Mouse (Mus musculus): ENCODE measurements around the gene Rbm17. TPM values are rescaled to one million over a fixed set of nuclear protein-coding genes. Genes with fewer than 3 reads are reported as not detected.
A peak's percentile ranks its signal among the peaks of the same experiment; 100 is the strongest.
"Not testable (repeated sequence)": the region's sequence is repeated elsewhere in the genome, so short reads cannot be mapped to it uniquely, and the experiment has no call there.

The Rbm17 gene
- polyA plus RNA-seq, 1 experiment from 2014 or later, result 78.7 TPM

DNA sequence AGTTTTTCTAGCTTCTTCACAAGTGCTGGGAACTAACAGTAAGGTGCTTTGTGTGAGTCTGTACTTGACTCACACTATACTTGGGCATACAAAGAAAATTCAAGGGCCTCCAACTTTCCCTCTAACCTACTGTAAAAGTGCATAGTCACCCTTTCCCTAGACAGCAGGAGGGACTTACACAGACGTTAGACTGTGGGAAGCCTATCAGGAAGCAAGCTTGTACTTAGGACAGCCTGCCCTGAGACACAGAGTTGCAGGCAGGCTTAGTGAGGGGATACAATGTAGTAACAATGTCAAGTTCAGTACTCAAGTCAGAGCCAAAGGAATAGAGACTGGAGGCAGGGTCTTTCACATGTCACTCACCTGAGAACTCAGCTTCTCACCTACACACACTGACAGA lies 58.6 kb downstream of the Rbm17 start:
- H3K4me1 ChIP-seq (ENCODE audit: control insufficient read depth in 2 of 2, insufficient read depth in 2 of 2, low read length in 2 of 2), result peaks cover 6% of the 10 kb centered on the region in 2 experiments; a peak in 2 of 4 replicates
- no peaks in the 10 kb centered on the region for H3K27me3 ChIP-seq (ENCODE audit: control insufficient read depth, insufficient read depth, low read length)
- no peak overlapping the region for H3K4me2 ChIP-seq (ENCODE audit: low read length)
- no peaks in the 10 kb centered on the region for H3K36me3 ChIP-seq (ENCODE audit: control insufficient read depth, insufficient read depth, low read length)
- no peak overlapping the region for H3K27ac ChIP-seq (replicated peaks in 1 of 2; ENCODE audit: control insufficient read depth in 1 of 2, insufficient read depth in 1 of 2, low read depth in 2 of 2, low read length in 2 of 2)
- ATAC-seq (ENCODE audit: insufficient number of reproducible peaks, insufficient read depth, low FRiP score, low read depth), result no peak
- no peaks in the 10 kb centered on the region for H3K9me3 ChIP-seq (ENCODE audit: control insufficient read depth, low read length)
- H3K9ac ChIP-seq (ENCODE audit: low read length), result no peak overlapping the region
- H3K4me3 ChIP-seq (ENCODE audit: control insufficient read depth in 1 of 2, insufficient read depth in 1 of 2, low read depth in 1 of 2, low read length in 2 of 2), result no peak overlapping the region
- WGBS, result 22% methylated on average over 1 of the region's 1 CpGs

GRCm38 (mm10) chr2:11544342-11544741 lies 59.6 kb downstream of the Rbm17 start:
- H3K36me3 ChIP-seq (ENCODE audit: control insufficient read depth, insufficient read depth, low read length), result no peaks in the 10 kb centered on the region
- H3K9ac ChIP-seq (ENCODE audit: low read length), result no peak overlapping the region
- H3K4me1 ChIP-seq (ENCODE audit: control insufficient read depth in 2 of 2, insufficient read depth in 2 of 2, low read length in 2 of 2), result peaks cover 6% of the 10 kb centered on the region in 2 experiments; a peak in 2 of 4 replicates
- H3K27ac ChIP-seq (replicated peaks in 1 of 2; ENCODE audit: control insufficient read depth in 1 of 2, insufficient read depth in 1 of 2, low read depth in 2 of 2, low read length in 2 of 2), result peak overlapping the region; percentile 37 to 45; a peak in 1 of 4 replicates
- no peaks in the 10 kb centered on the region for H3K27me3 ChIP-seq (ENCODE audit: control insufficient read depth, insufficient read depth, low read length)
- no peak for ATAC-seq (ENCODE audit: insufficient number of reproducible peaks, insufficient read depth, low FRiP score, low read depth)
- H3K4me3 ChIP-seq (ENCODE audit: control insufficient read depth in 1 of 2, insufficient read depth in 1 of 2, low read depth in 1 of 2, low read length in 2 of 2), result no peak overlapping the region
- no peaks in the 10 kb centered on the region for H3K9me3 ChIP-seq (ENCODE audit: control insufficient read depth, low read length)
- WGBS, result 56% methylated on average over 5 of the region's 5 CpGs
- no peak overlapping the region for H3K4me2 ChIP-seq (ENCODE audit: low read length)

GRCm38 (mm10) chr2:11543158-11543557 lies 60.8 kb downstream of the Rbm17 start:
- Histone ChIP-seq H3K27ac (replicated peaks in 1 of 2; ENCODE audit: control insufficient read depth in 1 of 2, insufficient read depth in 1 of 2, low read depth in 2 of 2, low read length in 2 of 2) (no peak overlapping the region), H3K4me1 (ENCODE audit: control insufficient read depth in 2 of 2, insufficient read depth in 2 of 2, low read length in 2 of 2) (peaks cover 6% of the 10 kb centered on the region in 2 experiments; a peak in 2 of 4 replicates)

DNA sequence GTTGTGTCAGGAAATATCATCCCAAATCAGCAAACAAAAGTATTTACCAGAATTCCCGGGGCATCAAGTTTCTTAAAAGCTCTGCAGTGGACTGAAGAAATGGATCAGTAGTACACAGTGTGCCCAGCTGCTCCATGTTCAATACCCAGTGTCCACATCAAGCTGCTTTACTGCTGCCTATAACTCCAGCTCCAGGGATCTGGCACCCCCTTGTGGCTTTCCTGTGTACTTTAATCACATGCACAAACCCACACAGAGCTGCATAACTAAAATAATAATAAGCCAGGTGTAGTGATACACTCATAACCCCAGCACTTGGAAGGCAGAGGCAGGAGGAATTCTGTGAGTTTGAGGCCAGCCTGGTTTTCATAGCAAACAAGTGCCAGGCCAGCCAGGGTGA lies 61.3 kb downstream of the Rbm17 start:
- no peak overlapping the region for H3K4me2 ChIP-seq (ENCODE audit: low read length)
- H3K9me3 ChIP-seq (ENCODE audit: control insufficient read depth, low read length), result no peaks in the 10 kb centered on the region
- peak; percentile 36; the same call in 1 of the 2 replicates for ATAC-seq (ENCODE audit: insufficient number of reproducible peaks, insufficient read depth, low FRiP score, low read depth)
- WGBS, result 78% methylated on average over 1 of the region's 1 CpGs
- H3K36me3 ChIP-seq (ENCODE audit: control insufficient read depth, insufficient read depth, low read length), result no peaks in the 10 kb centered on the region
- no peak overlapping the region for H3K9ac ChIP-seq (ENCODE audit: low read length)
- peaks cover 6% of the 10 kb centered on the region in 2 experiments; a peak in 2 of 4 replicates for H3K4me1 ChIP-seq (ENCODE audit: control insufficient read depth in 2 of 2, insufficient read depth in 2 of 2, low read length in 2 of 2)
- no peaks in the 10 kb centered on the region for H3K27me3 ChIP-seq (ENCODE audit: control insufficient read depth, insufficient read depth, low read length)
- no peak overlapping the region for H3K4me3 ChIP-seq (ENCODE audit: control insufficient read depth in 1 of 2, insufficient read depth in 1 of 2, low read depth in 1 of 2, low read length in 2 of 2)
- no peak overlapping the region for H3K27ac ChIP-seq (replicated peaks in 1 of 2; ENCODE audit: control insufficient read depth in 1 of 2, insufficient read depth in 1 of 2, low read depth in 2 of 2, low read length in 2 of 2)

More at GRCm38 (mm10) chr2:11543158-11543557, 60.8 kb downstream of the Rbm17 start:
- no peak for ATAC-seq (ENCODE audit: insufficient number of reproducible peaks, insufficient read depth, low FRiP score, low read depth)
- H3K9me3 ChIP-seq (ENCODE audit: control insufficient read depth, low read length), result no peaks in the 10 kb centered on the region
- H3K9ac ChIP-seq (ENCODE audit: low read length), result no peak overlapping the region
- no peaks in the 10 kb centered on the region for H3K27me3 ChIP-seq (ENCODE audit: control insufficient read depth, insufficient read depth, low read length)
- no peak overlapping the region for H3K4me2 ChIP-seq (ENCODE audit: low read length)
- no peaks in the 10 kb centered on the region for H3K36me3 ChIP-seq (ENCODE audit: control insufficient read depth, insufficient read depth, low read length)
- H3K4me3 ChIP-seq (ENCODE audit: control insufficient read depth in 1 of 2, insufficient read depth in 1 of 2, low read depth in 1 of 2, low read length in 2 of 2), result no peak overlapping the region
- WGBS, result 73% methylated on average over 7 of the region's 7 CpGs

- 96% methylated on average over 1 of the region's 1 CpGs for WGBS
- Histone ChIP-seq H3K36me3 (ENCODE audit: control insufficient read depth, insufficient read depth, low read length) (no peaks in the 10 kb centered on the region), H3K4me3 (ENCODE audit: control insufficient read depth in 1 of 2, insufficient read depth in 1 of 2, low read depth in 1 of 2, low read length in 2 of 2) (no peak overlapping the region), H3K27ac (replicated peaks in 1 of 2; ENCODE audit: control insufficient read depth in 1 of 2, insufficient read depth in 1 of 2, low read depth in 2 of 2, low read length in 2 of 2) (no peak overlapping the region), H3K4me1 (ENCODE audit: control insufficient read depth in 2 of 2, insufficient read depth in 2 of 2, low read length in 2 of 2) (peaks cover 6% of the 10 kb centered on the region in 2 experiments; a peak in 2 of 4 replicates), H3K9ac (ENCODE audit: low read length) (no peak overlapping the region), H3K27me3 (ENCODE audit: control insufficient read depth, insufficient read depth, low read length) (no peaks in the 10 kb centered on the region), H3K9me3 (ENCODE audit: control insufficient read depth, low read length) (no peaks in the 10 kb centered on the region), H3K4me2 (ENCODE audit: low read length) (no peak overlapping the region)
- ATAC-seq (ENCODE audit: insufficient number of reproducible peaks, insufficient read depth, low FRiP score, low read depth), result no peak
Measured at GRCm38 (mm10) chr2:11542121-11542520, 61.8 kb downstream of the Rbm17 start.

DNA sequence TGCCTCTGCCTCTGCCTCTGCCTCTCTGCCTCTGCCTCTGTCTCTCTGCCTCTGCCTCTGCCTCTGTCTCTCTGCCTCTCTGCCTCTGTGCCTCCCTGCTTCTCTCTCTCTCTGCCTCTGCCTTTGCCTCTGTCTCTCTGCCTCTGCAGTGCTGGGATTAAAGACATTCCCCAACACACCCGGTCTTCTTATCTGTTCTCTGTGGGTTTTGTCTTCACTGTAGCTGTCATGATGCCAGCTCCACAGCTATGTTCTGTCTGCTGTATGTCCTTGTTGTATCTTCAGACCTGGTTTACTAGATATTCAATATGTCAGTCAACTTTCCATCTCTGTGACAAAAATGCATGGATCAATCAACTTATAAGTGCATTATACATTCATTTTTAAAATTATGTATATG lies 62.4 kb downstream of the Rbm17 start:
- H3K27ac ChIP-seq (replicated peaks in 1 of 2; ENCODE audit: control insufficient read depth in 1 of 2, insufficient read depth in 1 of 2, low read depth in 2 of 2, low read length in 2 of 2); H3K9ac ChIP-seq (ENCODE audit: low read length); H3K9me3 ChIP-seq (ENCODE audit: control insufficient read depth, low read length); H3K27me3 ChIP-seq (ENCODE audit: control insufficient read depth, insufficient read depth, low read length); H3K4me1 ChIP-seq (ENCODE audit: control insufficient read depth in 2 of 2, insufficient read depth in 2 of 2, low read length in 2 of 2); H3K4me3 ChIP-seq (ENCODE audit: control insufficient read depth in 1 of 2, insufficient read depth in 1 of 2, low read depth in 1 of 2, low read length in 2 of 2); ATAC-seq (ENCODE audit: insufficient number of reproducible peaks, insufficient read depth, low FRiP score, low read depth); H3K4me2 ChIP-seq (ENCODE audit: low read length); H3K36me3 ChIP-seq (ENCODE audit: control insufficient read depth, insufficient read depth, low read length): not testable (repeated sequence)
- 20% methylated on average over 1 of the region's 1 CpGs for WGBS

- Histone ChIP-seq H3K27ac (replicated peaks in 1 of 2; ENCODE audit: control insufficient read depth in 1 of 2, insufficient read depth in 1 of 2, low read depth in 2 of 2, low read length in 2 of 2) (no peak overlapping the region), H3K27me3 (ENCODE audit: control insufficient read depth, insufficient read depth, low read length) (no peaks in the 10 kb centered on the region), H3K4me1 (ENCODE audit: control insufficient read depth in 2 of 2, insufficient read depth in 2 of 2, low read length in 2 of 2) (peaks cover 0 to 2% of the 10 kb centered on the region in 2 experiments; a peak in 1 of 4 replicates), H3K36me3 (ENCODE audit: control insufficient read depth, insufficient read depth, low read length) (no peaks in the 10 kb centered on the region), H3K9ac (ENCODE audit: low read length) (no peak overlapping the region; the same call in 1 of the 2 replicates), H3K9me3 (ENCODE audit: control insufficient read depth, low read length) (no peaks in the 10 kb centered on the region), H3K4me3 (ENCODE audit: control insufficient read depth in 1 of 2, insufficient read depth in 1 of 2, low read depth in 1 of 2, low read length in 2 of 2) (peak overlapping the region in 1 of 2 experiments; percentile 39; a peak in 2 of 4 replicates), H3K4me2 (ENCODE audit: low read length) (peak overlapping the region; percentile 73)
- no peak for ATAC-seq (ENCODE audit: insufficient number of reproducible peaks, insufficient read depth, low FRiP score, low read depth)
- WGBS, result 65% methylated on average over 8 of the region's 8 CpGs
Measured at GRCm38 (mm10) chr2:11535966-11536365, 68.0 kb downstream of the Rbm17 start.

All from heart, embryonic 14.5 days (tissue).